Mouse (Mus musculus) embryonic facial prominence, embryonic 13.5 days (tissue): Measurements from ENCODE around the gene Olfr788. TPM values are rescaled to one million over a fixed set of nuclear protein-coding genes. Genes with fewer than 3 reads are reported as not detected.

Experiments used
- ATAC-seq: fragments of 200-750 bp; cut with Nextera tagmentation; 2 replicates; pipeline ENCODE4 v1.8.0; 2017; ENCODE audit warnings: low read depth; ENCODE audit not compliant: insufficient number of reproducible peaks, insufficient read depth, low FRiP score, low TSS enrichment
- H3K27ac ChIP-seq: fragments of 300-500 bp; sonication (generic); 2 replicates; pipeline ENCODE4 v1.5.1; 2015; ENCODE audit warnings: moderate library complexity, mild to moderate bottlenecking, inconsistent platforms
- H3K27me3 ChIP-seq: fragments of 300-500 bp; sonication (generic); 2 replicates; pipeline ENCODE4 v1.6.1; 2015; ENCODE audit warnings: mild to moderate bottlenecking, inconsistent platforms
- H3K36me3 ChIP-seq: fragments of 300-500 bp; sonication (generic); 2 replicates; pipeline ENCODE4 v1.6.1; 2015; ENCODE audit warnings: mild to moderate bottlenecking, inconsistent platforms
- H3K4me1 ChIP-seq: fragments of 300-500 bp; sonication (generic); 2 replicates; pipeline ENCODE4 v1.6.1; 2015; ENCODE audit warnings: inconsistent platforms
- H3K4me2 ChIP-seq: fragments of 300-500 bp; sonication (generic); 2 replicates; pipeline ENCODE4 v1.6.1; 2015; ENCODE audit warnings: moderate library complexity, mild to moderate bottlenecking, inconsistent platforms
- H3K4me3 ChIP-seq: fragments of 300-500 bp; sonication (generic); 2 replicates; pipeline ENCODE4 v1.5.1; 2015; ENCODE audit warnings: mild to moderate bottlenecking, inconsistent platforms
- H3K9ac ChIP-seq: fragments of 300-500 bp; sonication (generic); 2 replicates; pipeline ENCODE4 v1.6.1; 2015; ENCODE audit warnings: mild to moderate bottlenecking, inconsistent platforms
- H3K9me3 ChIP-seq: fragments of 300-500 bp; sonication (generic); 2 replicates; pipeline ENCODE4 v1.6.1; 2016; ENCODE audit warnings: inconsistent platforms
- WGBS: fragments of 180-500 bp; shearing (Covaris S2); methylation state at CpG from one replicate; pipeline ENCODE4 v1.1.7; 2015; ENCODE audit warnings: mixed read lengths; 5-methylcytosine and 5-hydroxymethylcytosine counted together
- polyA plus RNA-seq: library from polyadenylated mRNA; unstranded; fragments of >200 nt; fragmentation: Nextera tagmentation; extraction: Ambion mirVana; gene quantifications from 2 replicates; pipeline ENCODE4 v1.2.1, GENCODE M21; 2015

Gene Olfr788
- not detected in 2 replicates for polyA plus RNA-seq

DNA sequence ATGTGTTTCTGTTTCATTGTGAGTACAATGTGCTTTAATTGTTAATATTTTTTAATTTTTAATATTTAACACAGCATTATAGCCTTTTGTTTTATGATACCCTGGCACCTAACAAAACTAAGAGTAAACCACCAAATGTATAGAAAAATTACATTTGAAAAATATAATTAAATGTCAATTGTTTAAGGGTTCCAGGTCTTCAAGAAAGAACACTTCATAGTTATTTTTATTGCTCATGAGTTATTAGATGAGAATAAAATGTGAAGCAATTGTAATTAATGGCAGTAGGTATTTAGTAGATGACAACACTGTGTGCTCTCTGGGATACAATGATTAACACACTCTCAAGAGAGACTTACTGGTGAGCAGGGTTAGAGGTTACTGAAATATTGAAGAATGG lies at the start of gene Olfr788:
TSS of gene Olfr788 (plus strand) at position 301 of the 400 bp plus-strand sequence.
- no peaks in the 10 kb centered on the region for H3K36me3 ChIP-seq
- no peak within 1 kb of the TSS for H3K27ac ChIP-seq
- no peak within 1 kb of the TSS for H3K9ac ChIP-seq
- no peak within 1 kb of the TSS for H3K4me3 ChIP-seq
- H3K9me3 ChIP-seq, result no peaks in the 10 kb centered on the region
- H3K4me1 ChIP-seq, result no peaks in the 10 kb centered on the region
- ATAC-seq, result no peak
- H3K4me2 ChIP-seq, result no peak within 1 kb of the TSS
- no peaks in the 10 kb centered on the region for H3K27me3 ChIP-seq

DNA sequence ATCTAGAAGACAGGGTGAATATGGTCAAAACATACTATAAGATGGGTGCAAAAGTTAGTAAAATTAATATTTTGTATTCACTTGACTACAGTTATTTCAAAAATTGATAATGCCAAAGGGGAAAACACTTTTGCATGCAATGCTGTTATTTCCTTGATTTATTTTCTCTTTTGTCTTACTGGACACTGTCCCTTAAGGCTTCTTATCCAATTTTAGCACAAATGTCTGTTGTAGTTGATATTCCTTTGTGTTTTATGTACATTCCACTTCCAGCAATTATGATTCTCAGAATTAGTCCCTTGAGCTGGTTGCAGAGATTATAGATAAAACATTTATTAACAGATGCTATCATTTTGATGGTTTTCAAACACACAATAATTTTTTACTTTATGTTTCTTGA lies 43.8 kb upstream of the Olfr788 start, which contains the start of gene Olfr786:
TSS of gene Olfr786 (plus strand) at position 301 of the 400 bp plus-strand sequence.
- Histone ChIP-seq H3K9me3 (no peaks in the 10 kb centered on the region), H3K4me2 (no peak within 1 kb of the TSS), H3K27ac (no peak within 1 kb of the TSS), H3K36me3 (no peaks in the 10 kb centered on the region), H3K27me3 (no peaks in the 10 kb centered on the region), H3K4me3 (no peak within 1 kb of the TSS), H3K4me1 (no peaks in the 10 kb centered on the region), H3K9ac (no peak within 1 kb of the TSS)
- no peak for ATAC-seq

DNA sequence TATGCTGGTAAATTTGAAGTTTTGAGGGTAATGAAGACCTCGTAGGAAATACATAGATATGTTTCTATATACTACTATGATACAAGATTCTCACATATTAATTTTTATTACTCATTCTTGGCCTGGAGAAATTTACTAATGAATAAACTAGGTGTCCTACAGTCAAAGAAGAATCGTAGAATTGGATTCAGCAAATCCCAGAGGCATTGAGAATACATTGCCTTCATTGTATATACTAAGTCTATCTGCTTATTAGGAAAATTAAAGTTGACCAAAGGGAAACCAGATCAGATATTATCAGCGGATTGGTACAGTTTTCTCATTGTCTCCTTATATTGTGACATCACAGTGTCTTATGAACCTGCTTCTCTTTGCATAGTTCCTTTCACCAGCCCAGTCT lies 9.2 kb upstream of the Olfr788 start, which contains the start of gene Olfr787:
TSS of gene Olfr787 (plus strand) at position 301 of the 400 bp plus-strand sequence.
- 78% methylated on average over 3 of the region's 3 CpGs for WGBS

DNA sequence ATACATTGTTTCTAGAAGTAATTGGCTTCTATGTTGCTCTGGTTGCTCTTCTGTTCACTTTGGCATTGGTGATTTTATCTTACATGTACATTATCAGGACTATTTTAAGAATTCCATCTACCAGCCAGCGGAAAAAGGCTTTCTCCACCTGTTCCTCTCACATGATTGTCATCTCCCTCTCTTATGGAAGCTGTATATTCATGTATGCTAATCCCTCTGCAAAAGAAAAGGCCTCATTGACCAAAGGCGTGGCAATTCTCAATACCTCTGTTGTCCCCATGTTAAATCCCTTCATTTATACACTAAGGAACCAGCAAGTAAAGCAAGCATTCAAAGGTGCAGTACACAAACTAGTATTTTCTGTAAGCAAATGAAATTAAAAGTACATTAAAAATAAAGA lies 2.5 kb downstream of the Olfr788 start:
- 56% methylated on average over 2 of the region's 2 CpGs for WGBS
- Histone ChIP-seq H3K36me3 (no peaks in the 10 kb centered on the region), H3K9me3 (no peaks in the 10 kb centered on the region), H3K4me2 (no peak overlapping the region), H3K27ac (no peak overlapping the region), H3K4me3 (no peak overlapping the region), H3K27me3 (no peaks in the 10 kb centered on the region), H3K4me1 (no peaks in the 10 kb centered on the region), H3K9ac (no peak overlapping the region)
- ATAC-seq, result no peak

More for the DNA sequence above, 9.2 kb upstream of the Olfr788 start, which contains the start of gene Olfr787:
- Histone ChIP-seq H3K9me3 (no peaks in the 10 kb centered on the region), H3K36me3 (no peaks in the 10 kb centered on the region), H3K4me2 (no peak within 1 kb of the TSS), H3K4me3 (no peak within 1 kb of the TSS), H3K27ac (no peak within 1 kb of the TSS), H3K27me3 (no peaks in the 10 kb centered on the region), H3K9ac (no peak within 1 kb of the TSS), H3K4me1 (no peaks in the 10 kb centered on the region)
- ATAC-seq, result no peak

DNA sequence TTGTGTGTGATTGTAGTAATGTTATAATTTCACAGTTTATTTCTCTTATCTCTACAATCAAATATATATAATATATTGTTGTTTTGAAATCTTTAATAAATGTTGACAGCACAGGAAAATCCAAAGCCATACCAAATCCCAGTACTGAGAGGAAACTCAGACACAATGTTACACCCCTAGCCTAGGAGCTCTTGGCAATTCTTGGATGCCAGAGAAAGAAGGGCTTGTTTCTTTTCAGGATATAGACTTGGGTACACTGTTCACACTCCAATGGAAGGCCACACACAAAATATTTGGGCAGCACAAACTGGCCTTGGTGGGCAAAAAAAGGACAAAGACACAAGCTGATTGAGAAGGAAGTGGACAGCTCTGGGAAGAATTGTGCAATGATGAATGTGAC lies 2.9 kb downstream of the Olfr788 start:
- Histone ChIP-seq H3K27ac (no peak overlapping the region), H3K36me3 (no peaks in the 10 kb centered on the region), H3K4me2 (no peak overlapping the region), H3K9ac (no peak overlapping the region), H3K27me3 (no peaks in the 10 kb centered on the region), H3K4me1 (no peaks in the 10 kb centered on the region), H3K9me3 (no peaks in the 10 kb centered on the region), H3K4me3 (no peak overlapping the region)
- ATAC-seq, result no peak

DNA sequence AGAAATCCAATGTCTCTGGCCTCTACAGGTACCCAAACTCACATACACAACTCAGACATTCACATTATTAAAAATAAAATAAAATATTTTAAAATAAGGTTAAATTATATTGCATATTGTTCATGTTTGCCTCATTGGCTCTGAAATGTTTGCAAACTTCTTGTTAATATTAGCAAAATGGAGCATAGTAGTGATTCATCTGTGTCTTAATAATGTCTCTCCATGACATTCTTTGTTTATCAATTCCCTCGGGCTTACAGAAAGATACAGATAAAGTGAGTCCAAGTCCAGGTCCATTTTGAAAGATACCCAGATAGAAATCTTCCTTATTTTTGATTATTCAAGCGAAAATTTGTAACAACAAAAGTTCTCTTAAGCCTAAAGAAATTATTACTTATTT lies 13.7 kb downstream of the Olfr788 start, which contains the start of gene Olfr789:
TSS of gene Olfr789 (plus strand) at position 301 of the 400 bp plus-strand sequence.
- Histone ChIP-seq H3K9me3 (no peaks in the 10 kb centered on the region), H3K4me3 (no peak within 1 kb of the TSS), H3K4me1 (no peaks in the 10 kb centered on the region), H3K9ac (no peak within 1 kb of the TSS), H3K27ac (no peak within 1 kb of the TSS), H3K36me3 (no peaks in the 10 kb centered on the region), H3K27me3 (no peaks in the 10 kb centered on the region), H3K4me2 (no peak within 1 kb of the TSS)
- ATAC-seq, result no peak
- 54% methylated on average over 2 of the region's 2 CpGs for WGBS

DNA sequence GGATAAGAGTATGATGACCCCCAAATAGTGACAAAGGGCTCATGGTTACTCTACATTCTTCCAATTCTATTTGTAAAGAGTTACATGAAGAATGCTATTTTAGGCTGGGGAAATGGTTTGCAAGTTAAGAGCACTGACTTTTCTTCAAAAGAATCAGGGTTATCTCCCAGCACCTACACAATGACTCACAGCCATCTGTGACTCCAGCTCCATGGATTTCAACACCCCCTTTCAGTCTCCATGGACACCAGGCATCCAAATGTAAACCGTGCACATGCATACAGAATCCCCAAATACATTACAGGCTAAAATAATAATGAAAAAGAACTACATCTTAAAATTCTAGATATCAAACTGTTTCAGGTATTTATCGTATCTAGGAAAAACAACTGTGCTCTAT lies 19.3 kb downstream of the Olfr788 start:
- H3K36me3 ChIP-seq, result no peaks in the 10 kb centered on the region
- no peaks in the 10 kb centered on the region for H3K4me1 ChIP-seq
- H3K27ac ChIP-seq, result no peak overlapping the region
- H3K27me3 ChIP-seq, result no peaks in the 10 kb centered on the region
- no peak overlapping the region for H3K4me2 ChIP-seq
- 77% methylated on average over 2 of the region's 2 CpGs for WGBS
- no peak overlapping the region for H3K4me3 ChIP-seq
- no peak overlapping the region for H3K9ac ChIP-seq
- no peaks in the 10 kb centered on the region for H3K9me3 ChIP-seq
- no peak for ATAC-seq

DNA sequence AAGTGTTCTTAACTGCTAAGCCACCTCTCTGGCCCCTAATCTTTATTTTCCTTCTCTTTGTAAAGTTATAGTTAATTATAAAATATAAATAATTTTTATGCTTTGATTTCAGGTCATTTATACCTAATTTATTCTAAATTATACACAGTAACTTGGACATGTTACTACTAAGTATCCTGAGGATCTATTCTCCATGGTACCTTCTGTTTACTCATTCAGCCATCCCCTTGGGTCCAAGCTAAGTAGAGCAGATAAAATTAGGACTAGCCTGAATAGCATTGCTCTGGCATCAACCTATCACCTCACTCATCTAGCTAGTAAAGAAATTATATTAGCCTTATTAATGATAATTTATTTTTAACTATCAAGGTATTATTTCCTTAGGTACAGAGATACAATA lies 27.4 kb downstream of the Olfr788 start, which contains the start of gene Olfr790:
TSS of gene Olfr790 (plus strand) at position 301 of the 400 bp plus-strand sequence.
- Histone ChIP-seq H3K4me1 (no peaks in the 10 kb centered on the region), H3K9ac (no peak within 1 kb of the TSS), H3K4me3 (no peak within 1 kb of the TSS), H3K36me3 (no peaks in the 10 kb centered on the region), H3K4me2 (no peak within 1 kb of the TSS), H3K27me3 (no peaks in the 10 kb centered on the region), H3K9me3 (no peaks in the 10 kb centered on the region), H3K27ac (no peak within 1 kb of the TSS)
- no peak for ATAC-seq

DNA sequence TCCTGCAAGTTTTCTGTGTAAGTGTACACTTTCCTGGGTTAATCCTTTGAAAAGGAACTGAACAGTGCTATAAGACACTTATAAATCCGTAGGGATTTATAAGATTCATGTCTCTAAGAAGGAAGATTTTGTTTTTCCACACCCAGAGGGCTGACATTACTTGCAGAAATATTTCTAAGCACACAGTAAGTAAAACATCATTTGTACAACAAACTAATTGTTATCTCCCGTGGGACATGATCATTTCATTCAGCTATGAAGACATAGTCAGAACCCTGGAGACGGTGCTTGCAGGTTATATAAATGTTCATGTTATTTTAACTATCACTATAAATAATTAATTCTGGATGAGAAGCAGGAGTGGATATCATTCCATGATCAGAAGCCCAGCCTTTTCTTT lies 50.7 kb downstream of the Olfr788 start, which contains the start of gene Olfr791:
TSS of gene Olfr791 (plus strand) at position 301 of the 400 bp plus-strand sequence.
- no peak within 1 kb of the TSS for H3K4me3 ChIP-seq
- WGBS, result 65% methylated on average over 3 of the region's 3 CpGs
- no peaks in the 10 kb centered on the region for H3K27me3 ChIP-seq
- H3K9ac ChIP-seq, result no peak within 1 kb of the TSS
- no peaks in the 10 kb centered on the region for H3K9me3 ChIP-seq
- no peaks in the 10 kb centered on the region for H3K4me1 ChIP-seq
- no peak within 1 kb of the TSS for H3K27ac ChIP-seq
- no peak within 1 kb of the TSS for H3K4me2 ChIP-seq
- H3K36me3 ChIP-seq, result no peaks in the 10 kb centered on the region
- no peak for ATAC-seq

Other genes starting within 250 kb of the Olfr788 start
- not detected in 2 replicates for gene Olfr774, start 234.8 kb upstream of the Olfr788 start, polyA plus RNA-seq
- not detected in 2 replicates for gene Olfr775, start 222.6 kb upstream of the Olfr788 start, polyA plus RNA-seq
- not detected in 2 replicates for gene Olfr776, start 211.9 kb upstream of the Olfr788 start, polyA plus RNA-seq
- gene Olfr777, start 199.5 kb upstream of the Olfr788 start, polyA plus RNA-seq, result not detected in 2 replicates
- not detected in 2 replicates for gene Olfr780, start 152.9 kb upstream of the Olfr788 start, polyA plus RNA-seq
- gene Olfr781, start 142.1 kb upstream of the Olfr788 start, polyA plus RNA-seq, result not detected in 2 replicates
- not detected in 2 replicates for gene Olfr782, start 122.1 kb upstream of the Olfr788 start, polyA plus RNA-seq
- 0.11 TPM in 1 of 2 replicates, not detected in the other for gene Olfr784, start 86.9 kb upstream of the Olfr788 start, polyA plus RNA-seq
- gene Olfr785, start 65.6 kb upstream of the Olfr788 start, polyA plus RNA-seq, result not detected in 2 replicates
- gene Olfr786, start 43.7 kb upstream of the Olfr788 start, polyA plus RNA-seq, result not detected in 2 replicates
- gene Olfr787, start 9.1 kb upstream of the Olfr788 start, polyA plus RNA-seq, result not detected in 2 replicates
- gene Olfr789, start 13.8 kb downstream of the Olfr788 start, polyA plus RNA-seq, result not detected in 2 replicates
- gene Olfr790, start 27.5 kb downstream of the Olfr788 start, polyA plus RNA-seq, result not detected in 2 replicates
- gene Olfr791, start 50.8 kb downstream of the Olfr788 start, polyA plus RNA-seq, result not detected in 2 replicates
- not detected in 2 replicates for gene Olfr792, start 68.2 kb downstream of the Olfr788 start, polyA plus RNA-seq
- gene Olfr794, start 96.7 kb downstream of the Olfr788 start, polyA plus RNA-seq, result not detected in 2 replicates
- gene Olfr796, start 141.6 kb downstream of the Olfr788 start, polyA plus RNA-seq, result not detected in 2 replicates
- not detected in 2 replicates for gene Olfr798, start 156.9 kb downstream of the Olfr788 start, polyA plus RNA-seq
- gene Olfr799, start 166.5 kb downstream of the Olfr788 start, polyA plus RNA-seq, result not detected in 2 replicates
- gene Olfr800, start 186.7 kb downstream of the Olfr788 start, polyA plus RNA-seq, result not detected in 2 replicates
- not detected in 2 replicates for gene Olfr801, start 202.9 kb downstream of the Olfr788 start, polyA plus RNA-seq
- gene Olfr802, start 217.2 kb downstream of the Olfr788 start, polyA plus RNA-seq, result not detected in 2 replicates
- not detected in 2 replicates for gene Olfr803, start 223.3 kb downstream of the Olfr788 start, polyA plus RNA-seq
- gene Olfr804, start 232.2 kb downstream of the Olfr788 start, polyA plus RNA-seq, result not detected in 2 replicates